Mouse (Mus musculus): ENCODE results near the gene Ptgis.

DNA sequence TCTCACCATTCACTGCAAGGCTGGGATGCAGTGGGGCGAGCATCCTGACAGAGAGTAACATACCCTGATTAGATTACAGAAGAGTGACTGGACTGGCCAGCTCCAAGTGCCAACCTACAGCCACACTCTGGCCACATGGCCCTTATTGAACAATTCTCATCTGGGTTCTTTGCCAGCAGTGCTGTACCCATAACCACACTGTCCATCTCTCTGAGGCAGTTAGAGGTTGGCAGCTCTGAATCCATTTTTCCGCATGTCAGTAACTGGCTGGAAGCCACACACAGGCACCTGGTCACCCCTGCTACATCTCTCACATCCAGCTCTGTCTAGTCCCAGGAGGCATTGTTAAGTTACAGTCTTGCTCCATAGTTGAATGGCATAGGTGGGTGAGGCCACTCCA is 96.5 kb downstream of the Ptgis start:
- TF ChIP-seq CTCF (IDR thresholded peaks at IDR 0.05; ENCODE audit: extremely low read depth, insufficient read length, insufficient replicate concordance, low read depth, low read length) (no peak), POLR2A (IDR thresholded peaks at IDR 0.05; ENCODE audit: low read depth, low read length) (no peak)
